Mouse (Mus musculus): ENCODE data around the gene Klhl26.

The Klhl26 gene

DNA sequence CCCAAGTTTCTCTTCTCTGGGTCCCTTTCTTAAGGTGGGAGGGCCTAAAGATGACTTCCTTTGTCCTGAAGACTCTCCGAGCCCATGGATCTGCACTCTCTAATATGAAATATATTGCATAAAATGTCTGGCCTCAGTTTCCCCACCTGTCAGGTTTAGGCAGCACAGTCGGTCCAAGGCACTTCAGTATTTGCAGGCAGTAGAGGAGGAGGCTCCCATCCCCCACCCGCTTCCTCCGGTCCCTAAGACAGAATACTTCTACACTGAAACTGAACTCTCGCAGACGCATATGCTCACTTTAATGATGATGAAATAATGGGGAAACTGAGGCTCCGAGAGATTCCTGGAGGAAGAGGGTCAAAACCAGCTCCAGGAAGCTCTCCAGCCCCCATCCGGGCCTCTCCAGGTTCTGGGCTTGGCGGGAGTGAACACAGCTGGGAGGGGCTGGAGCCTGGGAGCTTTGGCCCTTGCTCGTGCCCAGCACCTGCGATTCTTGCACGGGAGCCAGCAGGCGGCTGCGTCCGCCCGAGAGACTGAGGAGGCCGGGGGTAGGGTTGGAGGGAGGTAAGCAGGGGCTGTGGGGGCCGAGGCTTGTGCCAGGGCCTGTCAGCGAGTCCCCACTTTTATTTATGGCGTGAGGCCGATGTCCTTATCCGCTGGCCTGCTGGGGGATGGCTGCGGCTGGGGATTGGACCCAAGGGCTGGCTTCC is 25.2 kb upstream of the Klhl26 start:
- no peak for DNase-seq (ENCODE audit: low spot score)

DNA sequence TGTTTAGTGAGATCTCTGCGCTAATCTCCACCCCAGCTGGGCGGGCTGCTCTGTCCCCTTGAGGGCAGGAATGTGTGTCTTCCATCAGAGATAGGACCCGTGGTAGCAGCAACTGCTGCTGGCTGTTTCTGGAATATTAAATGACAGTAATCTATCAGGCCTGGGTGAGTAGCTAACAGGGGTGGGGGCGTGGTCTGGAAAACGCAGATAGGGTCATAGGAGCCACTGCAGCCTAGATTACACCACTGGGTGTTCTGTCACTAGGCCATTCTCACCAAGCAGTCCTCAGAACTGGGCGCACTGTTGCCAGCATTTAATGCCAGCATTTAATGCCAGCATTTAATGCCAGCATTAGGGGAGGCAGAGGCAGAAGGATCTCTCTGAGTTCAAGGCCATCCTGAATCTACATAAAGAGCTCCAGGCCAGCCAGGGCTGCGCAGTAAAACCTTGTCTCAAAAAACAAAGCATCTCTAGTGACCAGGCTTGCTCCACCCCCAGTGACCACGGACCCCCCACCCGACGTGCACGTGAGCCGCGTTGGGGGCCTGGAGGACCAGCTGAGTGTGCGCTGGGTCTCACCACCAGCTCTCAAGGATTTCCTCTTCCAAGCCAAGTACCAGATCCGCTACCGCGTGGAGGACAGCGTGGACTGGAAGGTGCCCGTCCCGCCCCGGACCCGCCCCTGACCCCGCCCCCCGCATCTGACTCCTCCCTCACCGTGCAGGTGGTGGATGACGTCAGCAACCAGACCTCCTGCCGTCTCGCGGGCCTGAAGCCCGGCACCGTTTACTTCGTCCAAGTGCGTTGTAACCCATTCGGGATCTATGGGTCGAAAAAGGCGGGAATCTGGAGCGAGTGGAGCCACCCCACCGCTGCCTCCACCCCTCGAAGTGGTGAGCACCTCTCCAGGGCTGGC is 23.9 kb upstream of the Klhl26 start:
- no peak for DNase-seq (ENCODE audit: low spot score)

DNA sequence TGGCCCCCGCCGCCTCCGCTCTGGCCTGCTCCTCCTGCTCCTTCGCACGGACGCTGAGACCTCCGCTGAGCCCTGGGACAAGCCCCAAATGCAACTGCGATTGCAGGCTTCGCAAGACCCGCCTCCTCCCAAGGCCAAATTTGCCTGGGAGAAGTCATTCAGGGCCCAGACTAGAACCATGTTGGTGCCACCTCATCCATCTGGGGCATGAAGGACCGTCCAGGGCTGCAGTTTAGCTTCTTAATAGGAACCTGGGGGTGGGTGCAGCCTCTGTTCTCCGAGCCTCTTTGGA is 18.9 kb upstream of the Klhl26 start:
- no peak for DNase-seq (ENCODE audit: low spot score)

DNA sequence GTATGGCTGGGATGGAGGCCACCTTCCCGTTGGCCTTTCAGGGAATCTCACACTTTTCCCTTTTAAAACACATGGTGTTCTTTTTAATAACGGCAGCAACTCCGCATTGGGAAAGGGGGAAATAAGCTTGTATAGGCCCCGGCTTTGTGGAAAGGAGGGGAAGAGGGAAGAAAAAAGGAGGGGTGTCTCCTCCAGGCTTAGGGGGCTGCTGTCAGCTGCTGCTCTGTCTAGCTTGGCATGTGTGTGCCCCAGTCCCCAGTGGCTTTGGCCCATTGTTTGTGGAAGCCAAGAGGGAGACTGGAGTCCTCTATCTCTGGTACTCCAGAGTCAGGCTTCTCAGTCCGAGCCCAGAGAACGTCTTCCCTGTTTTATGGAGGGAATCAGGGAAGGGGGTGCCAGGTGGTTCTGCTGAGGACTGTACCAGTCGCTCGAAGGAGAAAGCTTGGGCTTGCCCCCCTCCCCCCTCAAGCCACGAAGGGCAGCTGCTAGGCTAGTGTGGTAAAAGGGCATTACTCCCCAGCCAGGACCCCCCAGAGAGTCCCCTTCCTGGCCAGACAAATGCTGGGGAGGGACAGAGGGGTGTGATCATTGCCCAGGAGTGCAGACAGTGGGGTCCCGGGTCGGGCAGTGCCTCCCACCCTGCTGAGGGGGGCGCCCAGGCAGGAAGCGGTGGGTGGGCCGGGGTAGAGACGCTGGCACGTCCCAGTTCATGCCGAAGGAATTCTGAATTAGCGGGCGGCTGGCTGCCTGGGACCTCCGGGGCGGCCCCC is 18.4 kb upstream of the Klhl26 start:
- DNase-seq (ENCODE audit: low spot score), result no peak

DNA sequence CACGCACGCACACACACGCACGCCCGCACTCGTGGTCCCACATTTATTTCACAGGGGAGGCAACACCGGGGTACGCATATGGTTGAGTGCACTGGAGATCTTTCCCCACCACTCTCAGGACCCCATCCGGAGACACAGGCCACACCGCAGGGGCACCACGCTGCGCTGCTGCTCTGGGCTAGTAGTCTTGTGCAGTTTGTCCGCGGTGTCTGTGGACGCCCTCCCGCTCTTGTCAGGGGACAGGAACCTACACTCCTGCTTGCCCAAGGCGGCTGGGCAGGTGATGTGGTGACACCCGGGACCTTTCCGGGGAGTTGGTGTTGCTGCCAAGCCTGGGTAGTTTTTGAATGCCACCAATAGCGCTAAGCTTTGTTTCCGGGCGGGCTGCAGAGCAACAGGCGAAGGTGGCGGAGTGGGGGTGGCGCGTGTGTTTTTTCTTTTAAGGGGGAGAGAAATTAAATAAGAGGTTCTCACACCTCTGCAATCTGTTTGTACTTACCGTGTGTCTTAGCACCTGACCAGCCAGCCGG is 17.7 kb upstream of the Klhl26 start:
- no peak for DNase-seq (ENCODE audit: low spot score)

DNA sequence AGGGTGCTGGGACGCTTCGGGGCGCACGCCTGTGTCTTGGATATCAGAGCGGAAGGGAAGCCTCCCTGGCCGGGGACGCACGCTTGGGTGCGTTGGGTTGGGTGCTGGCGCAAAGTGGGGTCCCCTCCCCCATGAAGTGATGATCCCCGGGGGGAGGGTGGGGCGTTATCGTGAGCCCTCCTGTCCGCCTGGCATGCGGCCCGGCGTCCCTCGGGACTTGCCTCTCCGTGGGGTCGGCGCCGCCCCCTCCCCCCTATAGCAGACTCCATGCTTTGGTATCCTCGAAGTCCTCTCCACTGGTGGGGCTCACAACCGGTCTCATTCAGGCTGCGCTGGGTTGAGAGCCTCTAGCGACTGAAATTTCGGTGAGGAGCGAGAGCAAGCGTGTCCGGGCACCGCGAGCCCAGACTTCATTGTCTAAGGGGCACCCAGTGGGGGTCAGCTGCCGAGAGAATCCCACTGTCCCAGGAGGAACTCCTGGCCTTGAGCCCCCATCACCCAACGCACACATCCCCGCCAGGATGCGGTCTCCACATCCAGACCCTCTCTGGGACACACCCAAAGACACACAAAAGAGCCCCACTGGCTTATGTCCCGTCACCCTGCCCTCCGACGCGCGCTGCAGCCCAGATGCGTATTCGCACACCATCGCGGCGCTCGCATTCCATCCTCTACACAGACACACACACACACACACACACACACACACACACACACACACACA is 17.1 kb upstream of the Klhl26 start:
- DNase-seq (ENCODE audit: low spot score), result no peak

DNA sequence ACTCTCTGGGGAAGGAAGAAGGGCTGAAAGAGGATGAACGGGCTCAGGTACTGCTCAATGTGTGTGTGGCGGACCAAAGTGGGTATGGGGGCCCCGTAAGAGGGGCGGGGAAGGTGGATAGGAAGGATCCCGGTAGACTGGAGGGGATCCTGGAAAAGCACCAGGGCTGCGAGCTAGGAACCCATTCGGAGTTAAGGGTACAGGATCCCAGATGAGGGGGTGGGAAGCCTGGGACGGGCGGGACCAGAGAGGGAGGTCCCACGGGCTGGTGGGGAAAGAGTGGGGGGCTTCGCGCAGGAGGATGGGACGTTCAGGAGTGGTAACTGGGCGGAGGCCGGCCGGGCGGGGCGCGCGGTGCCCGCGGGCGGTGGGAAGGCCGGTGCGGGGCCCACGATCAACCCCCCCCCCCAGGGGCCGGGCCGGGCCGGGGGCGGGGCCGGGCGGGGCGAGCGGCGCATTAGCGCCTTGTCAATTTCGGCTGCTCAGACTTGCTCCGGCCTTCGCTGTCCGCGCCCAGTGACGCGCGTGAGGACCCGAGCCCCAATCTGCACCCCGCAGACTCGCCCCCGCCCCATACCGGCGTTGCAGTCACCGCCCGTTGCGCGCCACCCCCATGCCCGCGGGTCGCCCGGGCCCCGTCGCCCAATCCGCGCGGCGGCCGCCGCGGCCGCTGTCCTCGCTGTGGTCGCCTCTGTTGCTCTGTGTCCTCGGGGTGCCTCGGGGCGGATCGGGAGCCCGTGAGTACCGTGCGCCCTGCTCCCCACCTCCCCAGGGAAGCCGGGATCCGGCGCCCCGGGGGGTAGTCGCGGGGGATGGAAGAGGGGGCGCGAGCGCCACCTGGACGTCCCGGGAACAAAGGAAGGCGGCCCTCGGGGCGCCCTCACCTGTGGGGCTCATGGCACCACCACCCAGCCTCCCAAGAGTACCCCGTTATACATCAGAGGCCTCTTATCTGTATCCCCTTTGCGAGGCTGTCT is 16.2 kb upstream of the Klhl26 start, which contains the start of gene Crlf1:
Crlf1 (plus strand) TSS at position 495 of the 977 bp plus-strand sequence.
- DNase-seq (ENCODE audit: low spot score), result no peak

DNA sequence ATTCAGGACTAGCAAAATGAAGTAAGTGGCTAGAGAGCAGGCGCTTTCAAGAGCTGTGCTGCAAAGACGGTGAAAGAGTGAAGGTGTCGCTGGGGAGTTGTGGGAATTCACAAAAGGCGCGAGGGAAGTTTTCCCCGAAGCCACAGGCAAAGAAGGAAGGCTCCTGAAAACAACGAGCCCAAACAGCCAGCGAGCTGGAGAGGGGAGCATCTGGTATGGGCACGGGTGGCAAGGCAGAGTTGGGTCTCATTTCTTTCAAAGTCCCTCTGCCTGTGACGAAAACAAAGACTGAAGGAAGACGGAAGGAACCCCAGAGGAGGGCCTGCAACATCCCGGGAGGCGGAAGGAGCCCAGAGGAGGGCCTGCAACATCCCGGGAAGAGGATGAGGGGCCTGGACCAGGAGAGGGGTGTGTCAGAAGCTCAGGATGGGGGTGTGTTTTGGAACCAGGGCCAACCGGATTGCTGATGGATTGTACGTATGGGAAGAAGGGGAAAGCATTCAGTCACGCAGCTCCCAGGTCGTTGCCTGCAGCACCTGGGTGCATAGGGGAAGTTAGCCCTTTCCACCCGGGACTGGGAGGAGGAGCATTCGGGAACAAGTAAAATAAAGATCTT is 14.2 kb upstream of the Klhl26 start:
- DNase-seq (ENCODE audit: low spot score), result no peak

DNA sequence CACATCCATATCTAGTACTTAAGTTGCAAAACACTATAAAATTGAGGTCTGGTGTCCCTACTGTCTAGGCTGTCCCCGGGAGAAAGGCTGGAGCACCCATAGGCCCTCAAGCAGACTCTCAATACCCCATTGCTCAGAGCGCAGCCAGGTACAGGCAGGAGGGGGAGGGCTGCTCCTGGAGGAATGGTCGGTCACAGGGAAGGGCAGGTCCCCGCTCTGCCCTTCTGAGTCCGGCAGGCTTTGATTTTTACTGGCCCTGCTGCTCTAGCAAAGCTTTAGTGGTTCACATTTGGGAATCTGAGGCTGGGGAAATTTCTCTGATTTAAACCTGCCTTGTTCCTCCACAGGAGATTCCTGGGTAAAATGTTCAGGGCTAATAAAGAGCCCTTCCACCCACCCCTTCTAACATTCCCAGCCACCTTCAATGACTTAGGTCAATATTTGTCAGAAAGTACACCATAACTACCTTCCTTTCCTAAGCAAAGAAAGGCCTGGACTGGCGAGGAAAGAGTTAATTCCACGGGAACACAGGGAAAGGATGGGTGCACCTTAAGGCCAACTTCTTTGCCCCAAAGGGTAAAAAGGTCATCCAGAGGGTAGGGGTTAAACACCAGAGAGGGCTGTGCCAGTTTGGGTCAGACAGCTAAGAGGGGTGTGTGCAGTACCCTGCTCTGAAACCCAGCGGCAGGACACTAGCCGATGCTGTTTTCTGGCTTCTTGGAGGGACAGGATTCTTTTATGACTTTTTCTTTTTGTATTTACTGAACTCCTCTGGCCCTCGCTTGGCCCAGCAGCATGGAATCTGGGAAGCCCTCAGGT is 13.5 kb upstream of the Klhl26 start:
- DNase-seq (ENCODE audit: low spot score), result no peak

DNA sequence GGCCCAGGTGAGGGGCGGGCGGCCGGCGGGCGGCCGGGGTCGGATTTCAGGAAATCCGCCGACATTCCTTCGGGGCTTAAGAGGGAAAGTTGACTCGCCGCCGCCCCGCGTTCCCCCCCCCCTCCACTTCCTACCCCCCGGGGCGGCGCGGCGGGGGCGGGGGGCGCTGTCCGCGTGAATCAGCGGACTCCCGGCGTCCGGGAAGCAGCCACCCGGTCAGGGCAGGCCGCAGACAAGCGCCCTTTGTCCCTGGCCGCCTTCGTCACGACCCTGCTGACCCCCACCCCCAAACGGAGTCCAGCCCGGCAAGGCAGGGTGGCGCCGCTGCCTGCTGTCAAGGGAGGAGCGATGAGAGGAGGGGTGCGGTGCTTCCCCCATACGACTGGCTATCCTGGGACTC is 12.8 kb upstream of the Klhl26 start:
- DNase-seq (ENCODE audit: low spot score), result no peak

DNA sequence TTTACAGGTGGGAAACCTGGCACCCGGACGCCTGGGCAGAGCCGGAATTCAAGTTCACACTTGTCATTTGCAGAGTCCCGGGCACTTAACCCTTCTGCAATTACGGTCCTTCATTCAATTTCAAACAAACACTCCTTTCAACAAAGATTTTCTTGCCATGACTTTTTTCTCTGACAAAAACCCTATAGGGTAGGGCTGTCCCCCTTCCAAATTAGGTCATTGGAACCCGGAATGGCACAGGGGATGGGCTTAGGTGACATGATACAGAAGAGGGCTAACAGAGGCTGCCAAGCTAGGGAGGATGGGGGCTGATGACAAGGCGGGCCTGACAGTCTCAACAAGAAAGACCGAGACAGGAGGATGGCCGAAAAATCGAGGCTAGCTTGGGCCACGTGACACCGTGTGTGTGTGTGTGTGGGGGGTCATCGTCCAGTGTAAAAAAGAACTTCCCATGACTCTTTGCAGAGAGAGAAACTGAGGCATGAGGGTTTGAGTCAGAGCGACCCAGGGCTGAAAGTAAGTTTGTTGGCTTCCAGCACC is 12.2 kb upstream of the Klhl26 start:
- DNase-seq (ENCODE audit: low spot score), result no peak

DNA sequence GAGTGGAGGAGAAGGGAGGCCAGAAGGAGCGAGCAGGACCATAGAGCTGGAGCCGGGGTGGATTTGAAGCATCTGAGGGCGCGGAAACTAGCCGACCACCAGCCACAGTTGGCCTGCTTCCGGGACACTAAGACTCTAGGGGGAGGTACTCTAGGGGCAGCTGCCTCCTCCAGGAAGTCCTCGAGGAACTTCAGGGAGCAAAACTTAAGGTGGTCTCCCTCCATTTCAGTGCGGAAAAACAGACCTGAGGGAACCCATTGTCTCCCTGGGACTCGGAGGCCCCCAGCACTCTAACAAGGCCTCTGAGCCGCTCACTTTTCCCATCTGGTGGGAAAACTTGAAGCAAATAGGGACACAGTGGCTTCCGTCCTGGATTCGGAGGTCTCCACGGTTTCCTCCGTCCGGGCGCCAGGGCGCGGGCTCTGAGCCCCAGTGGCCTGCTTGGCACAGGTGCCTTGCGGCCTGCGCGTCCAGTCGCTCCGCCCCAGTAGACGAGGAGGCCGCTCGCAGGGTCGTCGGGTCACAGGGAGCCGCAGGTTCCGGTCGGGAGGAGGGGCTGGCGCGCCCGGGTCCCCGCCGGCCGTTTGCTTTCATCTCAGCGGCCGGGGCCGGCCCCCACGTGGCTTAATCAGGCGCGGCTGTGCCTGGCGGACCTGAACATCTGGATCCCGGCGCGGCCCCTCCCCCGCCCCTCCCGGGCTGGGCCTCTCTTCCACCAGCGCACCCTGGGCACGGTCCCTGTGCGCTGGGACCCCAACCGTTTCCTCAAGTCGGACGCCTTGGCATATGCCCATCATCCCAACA is 11.4 kb upstream of the Klhl26 start:
- no peak for DNase-seq (ENCODE audit: low spot score)

DNA sequence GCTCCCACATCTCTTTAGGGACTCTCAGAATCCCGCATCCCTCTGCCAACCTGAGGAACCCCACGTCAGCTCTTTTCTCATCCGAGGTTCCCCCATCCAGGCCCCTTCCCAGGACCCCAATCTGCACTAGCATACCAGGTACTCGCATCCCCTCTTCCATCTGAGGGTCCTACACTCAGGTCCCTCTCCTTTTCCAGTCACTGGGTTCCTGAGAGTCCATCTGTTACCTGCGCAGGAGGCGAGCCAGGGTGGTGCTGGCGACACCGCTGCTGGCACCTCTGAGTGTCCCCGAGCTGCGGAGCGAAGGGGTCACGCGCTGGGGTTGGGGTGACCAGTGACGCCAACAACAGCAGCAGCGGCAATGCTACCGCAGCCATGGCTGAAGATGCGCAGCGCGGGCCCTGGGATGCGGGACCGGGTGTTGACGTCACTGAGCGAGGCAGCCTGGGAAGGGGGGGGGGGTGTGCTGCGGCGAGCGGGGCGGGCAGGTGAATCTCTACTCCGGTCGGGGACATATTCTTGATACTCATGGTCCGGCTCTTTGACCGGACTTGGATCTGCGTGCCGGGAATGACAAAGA is 10.3 kb upstream of the Klhl26 start, which contains the start of gene Tmem59l:
Tmem59l (minus strand) TSS at position 418 of the 580 bp plus-strand sequence.
- no peak for DNase-seq (ENCODE audit: low spot score)

DNA sequence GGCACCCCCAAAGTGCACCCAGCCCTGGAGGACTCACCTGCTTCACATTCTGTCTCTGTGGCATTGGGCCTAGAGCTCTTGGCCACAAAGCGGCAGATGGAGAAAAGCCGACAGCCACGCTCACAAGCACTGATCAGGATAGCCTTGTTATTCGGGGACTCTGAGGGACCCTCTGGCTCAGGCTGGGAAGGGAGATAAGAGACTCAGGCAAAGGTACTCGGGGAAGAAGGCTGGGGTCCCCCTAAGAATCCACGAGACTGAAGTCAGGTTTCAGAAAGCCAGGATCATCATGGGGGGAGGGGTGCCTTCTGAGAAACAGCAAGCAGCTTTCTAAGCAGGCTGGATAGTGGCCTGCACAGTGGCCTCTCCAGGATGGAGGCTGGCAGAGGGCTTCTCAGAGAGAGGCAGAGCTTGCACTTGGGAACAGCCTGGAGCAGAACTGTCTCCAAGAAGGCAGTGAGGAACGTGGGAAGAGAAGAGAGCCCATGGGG is 9.5 kb upstream of the Klhl26 start:
- no peak for DNase-seq (ENCODE audit: low spot score)

DNA sequence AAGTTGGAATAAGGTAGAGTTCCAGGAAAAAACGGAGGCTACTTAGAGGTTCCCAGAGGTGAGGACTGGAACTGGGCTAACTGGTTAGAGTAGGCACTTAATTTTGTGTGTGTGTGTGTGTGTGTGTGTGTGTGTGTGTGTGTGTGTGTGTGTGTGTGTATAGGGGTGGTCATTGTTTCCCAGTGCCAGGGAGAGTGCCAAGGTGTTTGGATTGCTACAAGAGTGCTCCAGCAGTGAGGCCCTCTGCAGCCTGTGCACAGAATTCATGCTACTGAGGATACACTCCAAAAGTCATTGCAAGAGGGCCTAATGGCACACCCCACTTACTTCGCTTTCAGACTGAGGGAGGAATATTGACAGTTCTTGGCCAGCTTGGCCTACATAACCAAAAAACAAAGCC is 6.2 kb upstream of the Klhl26 start:
- DNase-seq (ENCODE audit: low spot score), result no peak

DNA sequence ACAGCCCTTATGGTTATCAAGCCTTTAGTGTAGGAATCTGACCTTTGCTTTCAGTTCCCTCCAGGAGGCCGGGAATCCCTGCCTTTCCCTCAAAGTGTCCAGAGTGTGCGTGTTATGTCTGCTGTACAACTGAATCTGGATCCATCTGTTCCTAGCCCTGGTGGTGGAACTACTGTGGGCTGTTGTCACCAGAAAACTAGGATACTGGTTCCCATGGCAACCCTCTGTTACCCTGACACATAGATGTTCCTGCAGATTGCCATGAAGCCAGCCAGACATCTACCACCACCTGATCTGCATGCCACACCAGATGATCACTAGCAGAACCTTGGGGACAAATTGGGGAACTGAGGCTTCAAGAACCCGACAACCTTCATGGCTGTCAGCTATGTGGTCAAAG is 5.1 kb upstream of the Klhl26 start:
- DNase-seq (ENCODE audit: low spot score), result no peak

DNA sequence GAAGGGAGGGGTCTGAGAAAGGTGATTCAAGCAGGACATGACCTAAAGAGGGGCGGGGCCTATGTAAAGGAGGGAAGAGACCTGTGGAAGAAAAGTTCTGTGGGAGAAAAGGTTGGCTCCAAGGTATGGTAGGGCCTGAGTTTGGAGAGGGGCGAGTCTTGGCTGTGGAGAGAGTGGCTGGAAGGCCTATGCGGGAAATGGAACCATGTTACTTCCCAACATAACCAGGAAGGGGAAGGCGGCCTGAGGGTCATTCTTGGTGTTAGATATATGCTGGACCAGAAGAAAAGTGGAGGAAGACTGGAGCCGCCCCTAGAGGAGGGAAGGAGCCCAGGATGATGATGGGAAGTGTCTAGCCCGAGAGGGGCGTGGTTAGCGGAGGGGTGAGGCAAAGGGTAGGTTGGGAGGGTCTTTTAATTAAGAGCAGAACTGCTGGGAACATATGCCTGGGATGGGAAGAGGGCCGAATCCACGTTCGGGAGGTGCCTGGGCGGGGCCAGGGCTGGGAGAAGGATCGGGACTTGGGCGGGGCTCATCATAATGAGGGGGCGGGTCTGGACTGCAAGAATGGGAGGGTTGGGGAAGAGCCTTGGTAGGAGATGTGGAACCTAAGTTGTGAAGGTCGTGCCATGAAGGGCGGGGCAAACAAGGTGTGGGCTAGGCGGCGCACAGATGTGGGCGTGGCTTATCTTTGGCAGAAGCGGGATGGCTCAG is 658 bp upstream of the Klhl26 start:
- no peak for DNase-seq (ENCODE audit: low spot score)

Measured in retina, embryonic 14.5 days (tissue).